Mouse (Mus musculus): ENCODE results near the gene Snurf. TPM values are rescaled to one million over a fixed set of nuclear protein-coding genes. Genes with fewer than 3 reads are reported as not detected.

Snurf gene
- not detected for polyA plus RNA-seq (2017; shearing (Covaris generic))

DNA sequence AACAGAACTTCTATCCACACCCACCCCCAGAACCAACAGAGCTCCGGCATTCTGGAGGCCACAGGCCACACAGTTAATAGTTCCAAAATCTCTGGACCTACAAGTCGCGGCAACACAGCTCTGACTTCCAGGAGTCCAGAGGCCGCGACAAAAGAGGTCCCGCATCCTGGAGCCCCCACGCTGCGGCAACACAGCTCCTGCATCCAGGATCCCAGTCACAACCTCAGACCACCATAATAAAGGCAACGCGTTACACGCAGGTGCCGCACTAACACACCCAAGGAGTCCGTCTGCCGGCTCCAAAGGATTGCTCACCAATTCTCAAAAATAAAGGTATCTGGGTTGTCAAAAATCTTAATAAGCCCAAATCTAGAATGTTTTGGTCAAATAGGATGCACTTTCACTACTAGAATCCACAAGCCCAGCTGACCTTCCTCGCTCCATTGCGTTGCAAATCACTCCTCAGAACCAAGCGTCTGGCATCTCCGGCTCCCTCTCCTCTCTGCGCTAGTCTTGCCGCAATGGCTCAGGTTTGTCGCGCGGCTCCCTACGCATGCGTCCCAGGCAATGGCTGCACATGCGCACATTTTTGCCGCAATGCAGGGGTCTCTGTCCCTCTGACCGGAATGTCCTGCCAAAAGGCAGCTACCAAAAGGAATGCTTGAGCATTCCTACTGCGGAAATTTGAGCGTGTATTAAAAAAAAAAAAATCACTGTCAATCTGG lies at the start of gene Snurf, which contains the start of gene Gm38393:
TSS of gene Snurf (minus strand) at position 444 of the 725 bp plus-strand sequence.
TSS of gene Gm38393 (minus strand) at position 459 of the 725 bp plus-strand sequence.

Other genes with a start within 250 kb of the Snurf start
- 0.15 TPM for gene Gm38393, start within 50 bp of the Snurf start, polyA plus RNA-seq (2017; shearing (Covaris generic))
- 1.2 TPM for gene Snrpn, start 135.2 kb upstream of the Snurf start, polyA plus RNA-seq (2017; shearing (Covaris generic))

Measured in inflammation-experienced regulatory T-cells, adult 16 weeks (primary cell).